Mouse (Mus musculus): ENCODE results near the gene Tbx1.

DNA sequence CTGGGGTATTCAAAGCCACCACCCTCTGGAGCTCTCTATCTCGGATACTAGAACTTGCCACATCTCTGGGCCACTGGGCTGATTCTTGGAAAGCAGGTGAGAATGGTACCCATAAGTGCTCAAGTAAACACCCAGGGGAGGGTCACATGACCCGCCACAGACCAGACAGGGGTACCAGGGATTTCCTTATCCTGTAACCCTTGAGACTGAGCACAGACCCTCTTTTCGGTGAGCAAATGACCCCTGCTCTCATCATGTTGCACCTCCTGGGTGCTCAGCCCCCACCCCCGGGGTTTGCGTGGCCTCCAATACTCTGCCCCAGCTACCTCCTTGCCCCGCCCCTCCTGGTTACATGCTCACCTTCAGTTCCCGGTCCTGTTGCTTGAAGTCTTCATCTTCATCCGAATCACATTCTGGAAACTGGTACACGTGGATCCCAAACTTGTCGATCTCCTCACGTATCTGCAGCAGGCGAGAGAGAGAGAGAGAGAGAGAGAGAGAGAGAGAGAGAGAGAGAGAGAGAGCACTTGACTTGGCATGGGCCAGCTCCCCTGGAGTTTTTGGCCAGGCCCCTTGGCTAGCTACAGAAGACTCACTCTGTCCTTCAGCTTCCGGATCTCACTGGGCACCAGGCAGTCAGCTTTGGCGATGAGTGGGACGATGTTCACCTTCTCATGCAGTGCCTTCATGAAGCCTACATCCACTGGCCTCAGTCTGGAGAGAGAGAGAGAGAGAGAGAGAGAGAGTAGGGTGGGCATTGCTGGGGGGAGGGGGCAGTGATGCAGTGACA is 33.5 kb upstream of the Tbx1 start:
- TF ChIP-seq CTCF (IDR thresholded peaks at IDR 0.05; ENCODE audit: borderline replicate concordance, control insufficient read depth, extremely low read depth, insufficient read depth, low read length, poor library complexity) = no peak
- no peak for TF ChIP-seq POLR2A (IDR thresholded peaks at IDR 0.05; ENCODE audit: control insufficient read depth, extremely low read depth, insufficient read depth, low read length, poor library complexity)
